Mouse (Mus musculus) liver, postnatal 0 days (tissue): ENCODE measurements around the gene Bicc1.

Source experiments
- CTCF ChIP-seq: sonication (generic); IDR thresholded peaks from 2 replicates; pipeline ENCODE4 v1.5.1; 2016; ENCODE audit warnings: antibody characterized with exemption, low read depth
- EP300 ChIP-seq: IDR thresholded peaks from 2 replicates; pipeline ENCODE4 v1.6.1; 2016; ENCODE audit warnings: antibody characterized with exemption, low read depth, mild to moderate bottlenecking

GRCm38 (mm10) chr10:71176341-71176740 is 16.8 kb upstream of the Bicc1 start:
- TF ChIP-seq CTCF (no peak), EP300 (no peak)
